ENCODE assay signal across 8 mouse cellular contexts in genomic region chr3:144107664-144108063, GRCm38 (mm10).
DNase-seq lines count a peak whose midpoint lies in the region; ATAC-seq lines count a peak whose summit lies in the region.

No protein-coding gene starts in this region.

- ATAC-seq in neural tube, embryonic 15.5 days (ENCODE audit: low FRiP score), result peak; percentile 74

- no peaks in the 10 kb centered on the region for H3K36me3 ChIP-seq in neural tube, embryonic 15.5 days

- peak; percentile 42 for DNase-seq in adrenal gland, adult 2 months
- no peak for DNase-seq in adrenal gland, adult 18-20 months (ENCODE audit: low spot score in 2 of 2)
- DNase-seq in fibroblast of lung, adult 2 months (ENCODE audit: low read depth), result peak; percentile 57
- DNase-seq in layer of hippocampus, adult 18-20 months (ENCODE audit: low spot score in 2 of 2), result peak; percentile 85 to 92
- DNase-seq in lung, adult 18-20 months, result no peak
- no peak for DNase-seq in ovary, adult 18-20 months (ENCODE audit: low spot score)
- no peak for DNase-seq in kidney, postnatal 10 days

- no peaks in the 10 kb centered on the region for H3K27me3 ChIP-seq in neural tube, embryonic 15.5 days (replicated peaks)

- 36% methylated on average over 7 of the region's 7 CpGs for WGBS in neural tube, embryonic 15.5 days

- H3K4me2 ChIP-seq in neural tube, embryonic 15.5 days, result no peak overlapping the region

- H3K9ac ChIP-seq in neural tube, embryonic 15.5 days (replicated peaks), result no peak overlapping the region

- peaks cover 12% of the 10 kb centered on the region for H3K4me1 ChIP-seq in neural tube, embryonic 15.5 days

- no peak overlapping the region for H3K27ac ChIP-seq in neural tube, embryonic 15.5 days (replicated peaks)

- no peaks in the 10 kb centered on the region for H3K9me3 ChIP-seq in neural tube, embryonic 15.5 days (replicated peaks)

- H3K4me3 ChIP-seq in neural tube, embryonic 15.5 days (replicated peaks), result no peak overlapping the region

Comparison
In these comparisons a context has a peak if more than half of its experiments do, and no peak if none do; other contexts are left out.
1. DNase-seq: peak in adrenal gland, adult 2 months (single experiment), fibroblast of lung, adult 2 months (single experiment) and layer of hippocampus, adult 18-20 months (2 of 2); none in adrenal gland, adult 18-20 months (0 of 2), lung, adult 18-20 months (0 of 2), ovary, adult 18-20 months (single experiment) and kidney, postnatal 10 days (single experiment).